Mouse (Mus musculus): ENCODE data around the gene Tmem242. TPM values are rescaled to one million over a fixed set of nuclear protein-coding genes. Genes with fewer than 3 reads are reported as not detected.

Gene Tmem242
- polyA plus RNA-seq, 2 experiments from 2014 or later, result 44.8 to 56.7 TPM

- no peak for ATAC-seq
Observed at GRCm38 (mm10) chr17:5414041-5414440, 26.0 kb downstream of the Tmem242 start.

GRCm38 (mm10) chr17:5413350-5413749 is 26.7 kb downstream of the Tmem242 start:
- no peak for ATAC-seq

- ATAC-seq, result no peak
Observed at GRCm38 (mm10) chr17:5412740-5413139, 27.3 kb downstream of the Tmem242 start.

GRCm38 (mm10) chr17:5412301-5412700 is 27.8 kb downstream of the Tmem242 start:
- ATAC-seq, result no peak

GRCm38 (mm10) chr17:5411205-5411604 is 28.9 kb downstream of the Tmem242 start:
- no peak for ATAC-seq

- ATAC-seq, result no peak
Observed at GRCm38 (mm10) chr17:5410336-5410735, 29.7 kb downstream of the Tmem242 start.

- ATAC-seq, result no peak
Observed at GRCm38 (mm10) chr17:5407030-5407429, 33.0 kb downstream of the Tmem242 start.

- no peak for ATAC-seq
Observed at GRCm38 (mm10) chr17:5406566-5406965, 33.5 kb downstream of the Tmem242 start.

- ATAC-seq, result no peak
Observed at GRCm38 (mm10) chr17:5403885-5404284, 36.2 kb downstream of the Tmem242 start.

- ATAC-seq, result peak; percentile 56
Observed at GRCm38 (mm10) chr17:5402624-5403023, 37.4 kb downstream of the Tmem242 start.

GRCm38 (mm10) chr17:5402069-5402468 is 38.0 kb downstream of the Tmem242 start:
- peak; percentile 82 for ATAC-seq

- ATAC-seq, result no peak
Observed at GRCm38 (mm10) chr17:5401288-5401687, 38.8 kb downstream of the Tmem242 start.

- ATAC-seq, result no peak
Observed at GRCm38 (mm10) chr17:5400435-5401090, 39.5 kb downstream of the Tmem242 start.

- peak; percentile 79 for ATAC-seq
Observed at GRCm38 (mm10) chr17:5397148-5398007, 42.7 kb downstream of the Tmem242 start.

- ATAC-seq, result no peak
Observed at GRCm38 (mm10) chr17:5396213-5396612, 43.8 kb downstream of the Tmem242 start.

- no peak for ATAC-seq
Observed at GRCm38 (mm10) chr17:5395454-5396205, 44.4 kb downstream of the Tmem242 start.

GRCm38 (mm10) chr17:5390682-5391081 is 49.4 kb downstream of the Tmem242 start:
- no peak for ATAC-seq

- no peak for ATAC-seq
Observed at GRCm38 (mm10) chr17:5388351-5388750, 51.7 kb downstream of the Tmem242 start.

GRCm38 (mm10) chr17:5386885-5387545 is 53.0 kb downstream of the Tmem242 start:
- ATAC-seq, result no peak

GRCm38 (mm10) chr17:5385694-5386093 is 54.4 kb downstream of the Tmem242 start:
- ATAC-seq, result no peak

GRCm38 (mm10) chr17:5377930-5378310 is 62.1 kb downstream of the Tmem242 start:
- ATAC-seq, result no peak

GRCm38 (mm10) chr17:5377151-5377929 is 62.7 kb downstream of the Tmem242 start:
- no peak for ATAC-seq

Measured in CD4-positive, CD25-positive, alpha-beta regulatory T cell, adult 4 months (primary cell).